Mouse (Mus musculus) bone marrow, adult 2 months (tissue): Measurements from ENCODE around the gene Grcc10. TPM values are rescaled to one million over a fixed set of nuclear protein-coding genes. Genes with fewer than 3 reads are reported as not detected.

Experiments
- H3K27ac ChIP-seq: fragments of 200-500 bp; 2 replicates; pipeline ENCODE4 v1.5.1; 2012; ENCODE audit warnings: low read depth, mild to moderate bottlenecking, control low read depth, inconsistent platforms, low read length; ENCODE audit not compliant: control insufficient read depth, poor library complexity, insufficient read depth
- H3K4me1 ChIP-seq: fragments of 200-500 bp; 2 replicates; pipeline ENCODE4 v1.6.1; 2011; ENCODE audit warnings: low read length; ENCODE audit not compliant: control insufficient read depth, insufficient read depth
- H3K4me3 ChIP-seq: fragments of 200-500 bp; replicated peaks from 2 replicates; pipeline ENCODE3; 2011; ENCODE audit warnings: mild to moderate bottlenecking, low read depth, low read length, control low read depth; ENCODE audit not compliant: control insufficient read depth
- CTCF ChIP-seq: fragments of 200-500 bp; IDR thresholded peaks from 2 replicates; pipeline ENCODE4 v1.5.1; 2011; ENCODE audit warnings: low read length, control low read depth; ENCODE audit not compliant: control insufficient read depth, insufficient read depth
- POLR2A ChIP-seq: fragments of 200-500 bp; IDR thresholded peaks from 2 replicates; pipeline ENCODE4 v1.6.1; 2011; ENCODE audit warnings: low read depth, mild to moderate bottlenecking, control low read depth, low read length, borderline replicate concordance; ENCODE audit not compliant: control insufficient read depth
- WGBS: fragments of 180-500 bp; shearing (Covaris S2); methylation state at CpG from one replicate; pipeline ENCODE4 v1.1.7; 2018; 5-methylcytosine and 5-hydroxymethylcytosine counted together
- polyA plus RNA-seq: library from polyadenylated mRNA; stranded (reverse); fragments of >200 nt; gene quantifications from 2 replicates; pipeline ENCODE4 v1.2.4, GENCODE M21; 2011; ENCODE audit warnings: low replicate concordance; ENCODE audit not compliant: missing spikeins, insufficient read depth, insufficient read length

The Grcc10 gene
- polyA plus RNA-seq, 1 experiment: 208 TPM

- no peak overlapping the region for H3K27ac ChIP-seq
- 88% methylated on average over 7 of the region's 7 CpGs for WGBS
- no peak for TF ChIP-seq CTCF
- TF ChIP-seq POLR2A: no peak
- no peaks in the 10 kb centered on the region for H3K4me1 ChIP-seq
- no peak overlapping the region for H3K4me3 ChIP-seq
Measured at GRCm38 (mm10) chr6:124696441-124697150, 44.6 kb downstream of the Grcc10 start.

- Histone ChIP-seq H3K4me1 (no peaks in the 10 kb centered on the region), H3K4me3 (no peak overlapping the region), H3K27ac (no peak overlapping the region)
- TF ChIP-seq POLR2A: no peak
- no peak for TF ChIP-seq CTCF
- 66% methylated on average over 15 of the region's 15 CpGs for WGBS
Measured at GRCm38 (mm10) chr6:124694166-124694955, 46.8 kb downstream of the Grcc10 start.

DNA sequence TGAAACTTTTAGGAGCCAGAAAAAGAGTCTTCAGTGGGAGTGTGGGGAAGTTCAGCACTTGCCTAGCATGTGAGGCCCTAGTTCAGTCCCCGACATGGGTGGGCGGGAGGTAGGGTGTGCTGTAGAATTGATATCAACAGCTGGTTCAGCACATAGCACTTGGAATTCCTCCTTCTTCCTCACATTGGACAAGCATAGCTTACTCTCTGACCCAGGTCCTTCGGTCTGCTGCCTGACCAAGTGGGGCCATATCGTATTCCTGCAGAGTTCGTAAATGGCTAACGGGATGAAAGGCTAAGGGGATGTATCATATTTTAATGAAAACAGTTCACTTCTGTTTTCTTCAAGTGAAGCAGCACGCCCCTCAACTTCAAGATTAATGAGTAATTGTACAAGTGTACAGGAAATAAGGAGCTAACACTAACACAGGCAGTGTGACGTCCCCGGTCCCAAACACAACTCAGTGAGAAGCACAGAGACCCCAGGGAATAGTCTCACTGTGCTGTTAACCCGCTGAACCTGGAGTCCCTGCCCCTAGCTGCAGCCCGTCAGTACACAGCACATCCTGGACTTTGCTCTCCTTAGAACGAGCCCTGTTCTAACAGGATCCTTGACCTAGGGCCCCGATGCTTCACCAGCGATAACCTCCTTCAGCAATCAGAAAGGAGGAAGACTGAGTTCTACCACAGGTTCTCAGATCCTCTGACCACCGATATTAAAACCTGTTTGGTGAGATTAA lies 47.8 kb downstream of the Grcc10 start:
- Histone ChIP-seq H3K4me1 (no peaks in the 10 kb centered on the region), H3K4me3 (no peak overlapping the region), H3K27ac (no peak overlapping the region)
- 58% methylated on average over 15 of the region's 15 CpGs for WGBS
- TF ChIP-seq POLR2A (no peak), CTCF (no peak)

GRCm38 (mm10) chr6:124690517-124690916 lies 50.7 kb downstream of the Grcc10 start:
- WGBS: 59% methylated on average over 3 of the region's 3 CpGs
- TF ChIP-seq POLR2A (no peak), CTCF (no peak)
- Histone ChIP-seq H3K4me3 (no peak overlapping the region), H3K4me1 (peaks cover 1% of the 10 kb centered on the region; the same call in 1 of the 2 replicates), H3K27ac (no peak overlapping the region)

Other genes with a start within 250 kb of the Grcc10 start
- 2.4 and 8.5 TPM in 2 replicates for gene C1rl, start 248.3 kb downstream of the Grcc10 start, polyA plus RNA-seq
- gene C1ra, start 229.0 kb downstream of the Grcc10 start, polyA plus RNA-seq: 4.5 and 8.9 TPM in 2 replicates
- gene C1s1, start 199.0 kb downstream of the Grcc10 start, polyA plus RNA-seq: 5.2 and 6.6 TPM in 2 replicates
- not detected in 2 replicates for gene C1rb, start 171.1 kb downstream of the Grcc10 start, polyA plus RNA-seq
- gene C1s2, start 105.3 kb downstream of the Grcc10 start, polyA plus RNA-seq: not detected in 2 replicates
- gene Lpcat3, start 78.3 kb downstream of the Grcc10 start, polyA plus RNA-seq: 67.0 and 77.5 TPM in 2 replicates
- gene Emg1, start 29.2 kb downstream of the Grcc10 start, polyA plus RNA-seq: 101 and 149 TPM in 2 replicates
- gene Phb2, start 29.0 kb downstream of the Grcc10 start, polyA plus RNA-seq: 143 and 213 TPM in 2 replicates
- gene Ptpn6, start 2.7 kb downstream of the Grcc10 start, polyA plus RNA-seq: 239 and 439 TPM in 2 replicates
- gene Gm45234, start 14.6 kb upstream of the Grcc10 start, polyA plus RNA-seq: not detected in 2 replicates
- 11.3 and 19.1 TPM in 2 replicates for gene Atn1, start 15.2 kb upstream of the Grcc10 start, polyA plus RNA-seq
- 0.68 and 1.4 TPM in 2 replicates for gene Eno2, start 28.3 kb upstream of the Grcc10 start, polyA plus RNA-seq
- not detected in 2 replicates for gene Lrrc23, start 38.4 kb upstream of the Grcc10 start, polyA plus RNA-seq
- gene Spsb2, start 67.3 kb upstream of the Grcc10 start, polyA plus RNA-seq: 4.9 and 7.3 TPM in 2 replicates
- gene Tpi1, start 72.9 kb upstream of the Grcc10 start, polyA plus RNA-seq: 97.5 and 152 TPM in 2 replicates
- 44.1 and 53.9 TPM in 2 replicates for gene Usp5, start 88.1 kb upstream of the Grcc10 start, polyA plus RNA-seq
- 131 and 148 TPM in 2 replicates for gene Cdca3, start 88.2 kb upstream of the Grcc10 start, polyA plus RNA-seq
- 3.3 TPM in 1 of 2 replicates, not detected in the other for gene Gnb3, start 98.9 kb upstream of the Grcc10 start, polyA plus RNA-seq
- 0.59 and 2.7 TPM in 2 replicates for gene P3h3, start 116.4 kb upstream of the Grcc10 start, polyA plus RNA-seq
- 0.56 and 2.4 TPM in 2 replicates for gene Gpr162, start 122.6 kb upstream of the Grcc10 start, polyA plus RNA-seq
- gene Cd4, start 146.8 kb upstream of the Grcc10 start, polyA plus RNA-seq: 3.5 and 3.6 TPM in 2 replicates
- 2.9 and 7.6 TPM in 2 replicates for gene Lag3, start 170.3 kb upstream of the Grcc10 start, polyA plus RNA-seq
- 157 and 192 TPM in 2 replicates for gene Ptms, start 178.7 kb upstream of the Grcc10 start, polyA plus RNA-seq
- gene Mlf2, start 190.0 kb upstream of the Grcc10 start, polyA plus RNA-seq: 45.8 and 74.0 TPM in 2 replicates
- gene Cops7a, start 224.2 kb upstream of the Grcc10 start, polyA plus RNA-seq: 18.1 and 33.0 TPM in 2 replicates